Mouse (Mus musculus): ENCODE results near the gene Ankub1.

Gene Ankub1

DNA sequence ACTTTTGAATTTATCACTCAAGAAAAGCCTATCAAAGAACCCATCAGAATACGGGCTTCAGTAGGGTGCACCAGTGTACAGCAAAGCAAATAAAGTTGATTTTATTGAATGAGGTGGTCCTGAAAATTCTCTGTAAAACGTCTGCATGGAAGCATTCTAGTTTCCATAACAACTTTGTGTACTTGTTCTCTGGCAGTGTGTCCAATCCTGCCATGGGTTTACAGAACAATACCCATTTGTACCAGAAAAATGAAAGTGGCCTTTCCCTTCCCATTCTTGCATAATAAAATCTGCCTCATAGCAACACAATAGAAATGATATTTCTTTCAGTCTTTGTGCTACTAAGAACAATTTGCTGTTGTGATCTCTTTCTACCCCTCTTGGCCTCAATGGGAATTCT is at the start of gene Ankub1:
Gene Ankub1, minus strand, starts transcription at position 81 of the 400 bp plus-strand sequence.
- no peak for DNase-seq (ENCODE audit: low read depth, low spot score)

- DNase-seq (ENCODE audit: low read depth, low spot score): no peak
Observed at GRCm38 (mm10) chr3:57739830-57740229, 47.2 kb upstream of the Ankub1 start.

DNA sequence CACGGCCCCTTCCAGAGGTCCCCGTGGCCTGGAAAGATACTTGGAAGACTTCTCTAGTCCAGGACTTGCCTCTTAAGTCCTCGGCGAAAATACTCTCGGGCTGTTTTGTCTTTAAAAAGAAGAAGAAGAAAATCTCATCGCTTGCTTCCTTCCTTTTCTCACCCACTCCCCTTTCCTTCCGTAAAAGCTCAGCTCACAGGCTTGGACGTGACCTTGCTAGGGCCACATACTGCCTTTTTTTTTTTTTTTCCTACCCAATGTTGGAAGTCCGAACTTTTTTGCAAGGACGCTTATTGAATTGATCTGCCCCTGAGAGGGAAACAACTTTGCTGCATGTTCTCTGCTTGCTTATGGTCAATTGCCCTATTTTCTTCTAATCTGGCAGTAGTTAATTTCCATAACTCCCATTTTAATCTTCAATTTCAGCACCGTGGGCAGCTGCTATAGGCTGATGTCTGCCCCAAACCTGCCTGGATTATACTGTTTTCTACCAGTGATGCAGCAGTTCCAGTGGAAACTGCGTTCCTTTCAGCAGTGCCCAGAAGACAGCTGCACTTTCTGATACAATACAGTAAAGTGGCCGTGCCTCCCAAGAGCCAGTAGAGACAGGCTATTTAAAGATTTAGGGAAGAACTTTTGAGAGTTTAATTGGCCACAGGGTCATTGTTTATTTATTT is 44.0 kb upstream of the Ankub1 start:
- DNase-seq (ENCODE audit: low read depth, low spot score): no peak

DNA sequence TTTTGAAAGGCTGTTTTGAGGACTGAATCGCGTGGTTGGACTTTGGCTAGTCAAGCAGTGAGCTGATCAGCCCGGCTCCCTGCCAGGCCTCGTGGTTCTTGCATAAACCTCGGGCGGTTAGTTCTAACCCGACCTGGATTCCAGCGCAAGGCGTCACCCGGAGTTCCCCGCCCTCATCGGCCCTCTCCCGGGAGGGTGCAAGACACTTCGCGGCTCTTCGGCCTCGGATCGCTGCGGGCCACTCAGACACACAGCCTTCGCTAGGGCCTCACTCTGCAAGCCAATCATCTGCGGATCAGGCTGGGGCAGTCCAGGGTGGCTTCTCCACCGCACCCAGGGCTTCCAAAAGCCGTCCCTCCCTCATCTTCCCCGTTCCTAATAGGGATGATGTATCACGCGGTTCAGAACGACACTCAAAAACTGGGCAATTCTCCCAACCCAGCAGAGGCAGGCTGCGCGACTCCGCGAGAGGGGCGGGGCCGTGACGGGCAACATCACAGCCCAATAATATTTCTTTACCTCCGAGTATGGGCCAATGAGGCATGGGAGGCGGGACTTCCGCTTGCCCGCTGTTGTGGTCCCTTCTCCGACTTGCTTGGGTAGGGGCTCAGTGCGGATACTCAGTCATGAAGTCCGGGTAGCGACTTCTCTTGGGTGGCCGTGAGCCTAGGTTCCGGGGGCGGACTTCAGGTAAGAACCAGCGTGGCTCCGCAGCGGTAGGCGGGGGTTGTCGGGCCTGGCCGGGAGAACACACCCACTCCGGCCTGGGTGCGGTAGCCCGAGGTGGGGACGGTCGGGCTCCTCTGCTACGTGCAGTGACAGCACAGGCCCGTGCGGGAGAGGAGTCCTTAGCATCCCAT is 43.1 kb upstream of the Ankub1 start, which contains the start of gene Rnf13:
Gene Rnf13, plus strand, starts transcription at position 552 of the 860 bp plus-strand sequence.
- peak; percentile 89 for DNase-seq (ENCODE audit: low read depth, low spot score)

DNA sequence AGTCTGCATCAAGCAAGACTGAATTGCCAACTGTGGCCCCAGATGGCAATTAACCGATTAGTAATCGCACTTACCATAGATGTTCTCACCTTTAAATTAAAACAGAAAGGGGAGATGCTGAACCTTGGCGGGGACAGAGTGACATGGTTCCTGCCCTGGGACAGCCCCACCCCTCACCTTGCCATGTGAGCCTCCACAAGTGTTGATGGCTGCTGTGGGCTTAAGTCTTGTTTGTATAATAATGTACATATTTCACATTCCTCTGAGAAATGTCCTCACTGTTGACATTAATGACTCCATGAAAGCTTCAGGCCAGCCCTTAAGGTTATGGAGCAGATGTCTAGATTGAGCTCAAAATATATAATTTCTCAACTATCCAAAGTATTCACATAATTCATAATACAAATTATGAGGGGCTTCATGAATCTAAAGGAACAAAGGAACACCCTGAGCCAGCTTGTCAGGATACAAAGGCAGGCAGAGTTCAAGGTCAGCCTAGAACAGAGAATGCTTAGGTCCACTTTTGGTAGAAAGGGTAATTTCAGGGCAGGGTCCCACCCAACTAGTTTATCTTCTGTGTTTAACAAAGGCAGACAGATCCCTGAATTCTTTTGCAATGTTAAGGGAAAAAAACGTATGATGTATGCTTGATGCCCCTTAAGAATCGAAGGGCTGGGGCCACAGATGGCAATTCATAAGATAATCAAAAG is 39.8 kb upstream of the Ankub1 start:
- no peak for DNase-seq (ENCODE audit: low read depth, low spot score)

DNA sequence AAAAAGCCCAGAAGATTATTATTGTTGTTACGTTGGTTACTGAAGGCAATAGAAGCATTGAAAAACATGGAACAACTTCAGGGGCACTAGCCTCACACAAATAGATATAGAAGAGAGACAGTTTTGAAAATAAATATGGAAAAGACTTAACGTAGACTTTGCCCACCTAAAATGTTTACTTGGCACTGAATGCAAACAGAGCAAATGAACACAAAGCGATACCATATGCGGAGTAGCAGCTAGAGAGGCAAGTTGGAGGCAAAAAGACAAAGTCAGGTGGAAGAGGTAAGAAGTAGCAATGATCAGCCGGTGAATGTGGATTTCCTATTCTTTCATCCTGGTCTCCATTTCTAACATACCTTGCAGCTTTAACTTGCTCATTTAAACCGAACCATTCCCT is 21.6 kb upstream of the Ankub1 start:
- DNase-seq (ENCODE audit: low read depth, low spot score): no peak

DNA sequence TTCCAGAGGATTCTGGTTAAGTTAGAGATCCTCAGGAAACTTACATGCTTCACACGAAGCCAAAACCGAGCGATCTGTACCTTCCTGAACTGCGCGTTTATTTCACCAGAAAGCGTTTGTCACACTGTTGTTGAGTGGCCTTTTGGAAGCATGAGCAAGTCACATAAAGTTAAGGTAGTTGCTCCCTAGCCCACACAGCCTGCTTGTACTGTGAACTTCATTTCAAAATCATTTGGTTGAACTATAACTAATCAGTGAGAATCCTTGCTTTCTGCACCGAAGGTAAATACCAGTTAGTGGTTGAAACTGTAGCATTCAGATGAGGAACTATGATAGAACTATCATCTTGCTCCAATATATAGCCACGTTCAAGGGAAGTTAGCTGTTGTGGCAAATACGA is 4.2 kb upstream of the Ankub1 start:
- no peak for DNase-seq (ENCODE audit: low read depth, low spot score)

DNA sequence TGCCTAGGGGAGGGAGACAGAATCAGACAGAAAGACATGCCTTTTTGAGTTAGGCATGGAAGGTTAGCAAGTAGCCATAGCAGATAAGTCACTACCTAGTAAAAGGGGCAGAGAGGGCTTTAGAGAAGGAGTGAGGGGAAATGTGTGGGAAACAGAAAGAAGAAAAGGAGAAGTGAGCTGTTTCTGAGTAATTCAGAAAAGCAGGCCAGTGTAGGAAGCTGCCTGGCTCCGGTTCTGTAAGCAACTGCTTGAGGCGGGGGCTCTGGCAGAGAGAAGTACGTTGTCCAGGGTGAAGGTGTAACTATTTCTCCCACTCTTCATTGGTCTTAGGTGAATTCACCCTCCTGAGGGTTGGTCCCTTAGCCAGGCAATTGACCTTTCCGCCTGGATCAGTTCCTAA is 3.6 kb upstream of the Ankub1 start:
- no peak for DNase-seq (ENCODE audit: low read depth, low spot score)

- no peak for DNase-seq (ENCODE audit: low read depth, low spot score)
Observed at GRCm38 (mm10) chr3:57691772-57692171, 827 bp downstream of the Ankub1 start.

GRCm38 (mm10) chr3:57677786-57678185 is 14.8 kb downstream of the Ankub1 start:
- no peak for DNase-seq (ENCODE audit: low read depth, low spot score)

DNA sequence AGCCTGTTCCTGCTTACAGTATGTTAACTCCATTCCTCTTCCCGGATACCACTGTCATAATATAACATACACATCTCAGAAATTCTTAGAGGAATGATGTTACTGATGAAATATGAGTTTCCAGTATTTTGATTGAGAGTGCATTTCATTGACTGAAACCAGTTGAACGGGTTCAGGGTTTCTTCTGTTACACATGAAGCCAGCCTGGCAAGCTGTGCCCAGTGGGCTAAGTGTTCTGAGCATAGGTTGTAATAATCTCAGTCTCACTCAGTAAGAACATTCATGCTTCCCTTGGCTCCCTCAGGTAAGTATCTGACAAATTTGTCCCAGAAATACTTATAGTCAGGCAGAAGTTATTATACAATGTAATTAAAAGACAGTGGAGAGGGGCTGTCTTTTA is 18.5 kb downstream of the Ankub1 start:
- no peak for DNase-seq (ENCODE audit: low read depth, low spot score)

- no peak for DNase-seq (ENCODE audit: low read depth, low spot score)
Observed at GRCm38 (mm10) chr3:57673586-57673985, 19.0 kb downstream of the Ankub1 start.

GRCm38 (mm10) chr3:57667054-57667723 is 25.4 kb downstream of the Ankub1 start:
- peak; percentile 68 for DNase-seq (ENCODE audit: low read depth, low spot score)

GRCm38 (mm10) chr3:57665880-57666279 is 26.7 kb downstream of the Ankub1 start:
- no peak for DNase-seq (ENCODE audit: low read depth, low spot score)

DNA sequence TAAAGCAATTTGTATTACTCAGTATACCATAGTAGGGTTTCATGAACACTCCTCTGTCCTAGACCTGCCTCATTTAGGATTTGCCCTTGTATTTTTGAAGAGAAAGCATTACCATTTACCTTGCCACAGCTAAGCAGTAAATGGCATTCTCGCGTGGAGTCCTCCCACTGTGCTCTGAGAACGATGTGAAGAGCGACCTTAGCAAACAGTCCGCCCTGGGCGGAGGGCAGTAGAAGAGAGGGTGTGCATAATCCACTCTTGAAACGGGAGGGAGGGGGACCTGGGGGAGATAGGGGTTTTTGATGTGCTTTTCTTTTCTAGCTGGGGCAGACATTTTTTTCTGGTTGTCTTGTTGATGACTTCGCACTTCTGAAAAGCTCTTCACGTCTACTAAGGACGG is 27.9 kb downstream of the Ankub1 start:
- DNase-seq (ENCODE audit: low read depth, low spot score): no peak

- peak; percentile 58 for DNase-seq (ENCODE audit: low read depth, low spot score)
Observed at GRCm38 (mm10) chr3:57663731-57664130, 28.9 kb downstream of the Ankub1 start.

DNA sequence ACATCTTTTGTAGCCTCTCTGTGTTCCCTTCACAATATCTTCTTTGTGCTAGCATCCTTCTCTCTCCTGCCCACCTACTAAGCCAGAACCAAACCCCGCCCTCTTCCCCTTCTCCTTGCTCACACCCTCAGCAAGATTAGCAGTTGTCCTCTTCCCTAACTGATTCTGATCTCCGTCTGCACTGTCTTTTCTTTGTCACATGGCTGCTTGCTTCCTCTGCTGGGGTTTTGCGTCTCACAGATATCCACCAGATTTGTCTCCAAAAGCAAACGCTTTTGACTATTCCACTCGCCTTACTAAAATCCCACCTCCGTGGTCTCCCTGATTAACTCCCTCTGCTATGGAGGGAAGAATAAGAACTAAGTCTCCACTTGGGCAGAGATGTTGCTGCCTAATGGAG is 34.0 kb downstream of the Ankub1 start:
- no peak for DNase-seq (ENCODE audit: low read depth, low spot score)

GRCm38 (mm10) chr3:57653646-57654045 is 39.0 kb downstream of the Ankub1 start:
- no peak for DNase-seq (ENCODE audit: low read depth, low spot score)

GRCm38 (mm10) chr3:57652485-57652884 is 40.1 kb downstream of the Ankub1 start:
- DNase-seq (ENCODE audit: low read depth, low spot score): no peak

DNA sequence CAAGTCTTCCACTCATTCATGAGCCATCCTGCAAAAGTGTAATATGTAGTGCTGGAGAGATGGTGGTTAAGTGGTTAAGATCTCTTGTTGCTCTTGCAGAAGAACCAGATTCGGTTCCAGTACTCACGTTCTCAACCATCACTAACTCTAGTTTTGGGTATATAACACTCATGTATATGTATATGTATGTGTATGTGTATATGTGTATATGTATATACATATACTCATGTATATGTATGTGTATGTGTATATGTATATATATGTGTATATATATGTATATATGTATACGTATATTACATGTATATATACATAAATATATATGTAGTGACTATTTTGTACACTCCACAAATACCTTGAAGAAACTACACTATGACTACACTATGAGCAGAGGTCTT is 40.7 kb downstream of the Ankub1 start:
- DNase-seq (ENCODE audit: low read depth, low spot score): no peak

- DNase-seq (ENCODE audit: low read depth, low spot score): peak; percentile 80
Observed at GRCm38 (mm10) chr3:57651231-57651864, 41.3 kb downstream of the Ankub1 start, which contains the start of gene Commd2. Gene Commd2 (minus strand): TSS chr3:57651715.
